Mouse (Mus musculus): Measurements from ENCODE around the gene Apela.
"Not testable (repeated sequence)": the region's sequence is repeated elsewhere in the genome, so short reads cannot be mapped to it uniquely, and the experiment has no call there.

The Apela gene

GRCm38 (mm10) chr8:65022485-65022884 lies 14.7 kb downstream of the Apela start:
- DNase-seq (ENCODE audit: low spot score): peak; percentile 63

- no peak for DNase-seq (ENCODE audit: low spot score)
These were observed 18.7 kb downstream of the Apela start, which contains the start of the genes Trim61 and Trim60 for GRCm38 (mm10) chr8:65018423-65018822. TSS of gene Trim61 (minus strand) at chr8:65018523. TSS of gene Trim60 (minus strand) at chr8:65018584.

GRCm38 (mm10) chr8:65007616-65008015 lies 29.5 kb downstream of the Apela start:
- DNase-seq (ENCODE audit: low spot score): not testable (repeated sequence)

GRCm38 (mm10) chr8:64998806-64999365 lies 38.2 kb downstream of the Apela start:
- no peak for DNase-seq (ENCODE audit: low spot score)

GRCm38 (mm10) chr8:64987731-64988130 lies 49.4 kb downstream of the Apela start, which contains the start of gene Trim75:
TSS of gene Trim75 (minus strand) at chr8:64987831.
- no peak for DNase-seq (ENCODE audit: low spot score)

- DNase-seq (ENCODE audit: low spot score): no peak
These were observed 53.8 kb downstream of the Apela start for GRCm38 (mm10) chr8:64983150-64983897.

All from urinary bladder, postnatal 25 days (tissue).